Mouse (Mus musculus) intestine, postnatal 0 days (tissue): Measurements from ENCODE around the gene Wnt8b. TPM values are rescaled to one million over a fixed set of nuclear protein-coding genes. Genes with fewer than 3 reads are reported as not detected.

Experiments used
- ATAC-seq: fragments of 200-750 bp; cut with Nextera tagmentation; 2 replicates; pipeline ENCODE4 v1.8.0; 2017; ENCODE audit warnings: mild to moderate bottlenecking, moderate TSS enrichment, moderate library complexity
- H3K27ac ChIP-seq: fragments of 300-500 bp; sonication (generic); 2 replicates; pipeline ENCODE4 v1.5.1; 2014; ENCODE audit warnings: mild to moderate bottlenecking, low read depth, low read length, moderate library complexity
- H3K27me3 ChIP-seq: fragments of 300-500 bp; sonication (generic); replicated peaks from 2 replicates; pipeline ENCODE4 v1.6.1; 2014; ENCODE audit warnings: low read length, mixed read lengths; ENCODE audit not compliant: control insufficient read depth, insufficient read depth
- H3K36me3 ChIP-seq: fragments of 300-500 bp; sonication (generic); 2 replicates; pipeline ENCODE4 v1.6.1; 2014; ENCODE audit warnings: mild to moderate bottlenecking, moderate library complexity; ENCODE audit not compliant: control insufficient read depth, insufficient read depth
- H3K4me1 ChIP-seq: fragments of 300-500 bp; sonication (generic); replicated peaks from 2 replicates; pipeline ENCODE4 v1.6.1; 2014; ENCODE audit warnings: antibody characterized with exemption, low read length, mixed read lengths; ENCODE audit not compliant: control insufficient read depth, insufficient read depth
- H3K4me2 ChIP-seq: fragments of 300-500 bp; sonication (generic); replicated peaks from 2 replicates; pipeline ENCODE4 v1.6.1; 2014; ENCODE audit warnings: low read depth, mild to moderate bottlenecking, moderate library complexity
- H3K4me3 ChIP-seq: fragments of 300-500 bp; sonication (generic); 2 replicates; pipeline ENCODE4 v1.5.1; 2014; ENCODE audit warnings: low read depth, low read length
- H3K9ac ChIP-seq: fragments of 300-500 bp; sonication (generic); 2 replicates; pipeline ENCODE4 v1.6.1; 2014; ENCODE audit warnings: mild to moderate bottlenecking, low read depth, low read length
- H3K9me3 ChIP-seq: fragments of 300-500 bp; sonication (generic); 2 replicates; pipeline ENCODE4 v1.6.1; 2016; ENCODE audit warnings: mixed run types; ENCODE audit not compliant: control insufficient read depth
- CTCF ChIP-seq: sonication (generic); IDR thresholded peaks from 2 replicates; pipeline ENCODE4 v1.5.1; 2016; ENCODE audit warnings: low read depth, mild to moderate bottlenecking, control low read depth, antibody characterized with exemption, moderate library complexity
- WGBS: fragments of 180-500 bp; shearing (Covaris S2); extraction: QIAGEN DNeasy Blood & Tissue Kit; methylation state at CpG from one replicate; pipeline ENCODE4 v1.1.7; 2014; 5-methylcytosine and 5-hydroxymethylcytosine counted together
- polyA plus RNA-seq: library from polyadenylated mRNA; unstranded; fragments of >200 nt; fragmentation: Nextera tagmentation; extraction: Ambion mirVana; gene quantifications from 2 replicates; pipeline ENCODE4 v1.2.1, GENCODE M21; 2015

The Wnt8b gene
- polyA plus RNA-seq, 1 experiment from 2014 or later = not detected

DNA sequence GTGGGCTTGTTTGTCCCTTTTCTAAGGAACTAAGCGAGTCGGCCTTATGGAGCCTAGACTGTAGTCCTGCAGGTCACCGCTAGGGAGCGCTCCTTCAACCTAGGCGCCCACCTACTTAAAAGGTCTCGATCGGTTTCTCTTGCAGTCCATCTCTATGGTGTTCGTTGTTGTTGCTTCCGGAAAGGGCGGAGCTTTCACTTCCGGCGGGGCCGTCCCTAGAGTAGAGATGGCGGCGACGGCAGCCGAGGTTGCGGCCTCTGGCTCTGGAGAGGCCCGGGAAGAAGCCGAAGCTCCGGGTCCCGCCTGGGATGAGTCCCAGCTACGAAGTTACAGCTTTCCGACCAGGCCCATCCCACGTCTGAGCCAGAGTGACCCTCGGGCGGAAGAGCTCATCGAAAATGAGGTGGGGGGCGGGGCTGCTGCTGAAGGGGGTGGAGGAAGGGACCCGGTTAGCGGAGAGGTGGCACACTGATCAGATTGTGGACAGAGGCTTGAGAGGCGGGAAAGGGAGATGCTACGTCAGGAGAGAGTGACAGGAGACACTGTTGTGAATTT is 69.5 kb downstream of the Wnt8b start, which contains the start of gene Hif1an:
Hif1an (plus strand) TSS at position 199 of the 555 bp plus-strand sequence.
- H3K4me3 ChIP-seq = peak within 1 kb of the TSS; percentile 89
- no peaks in the 10 kb centered on the region for H3K9me3 ChIP-seq
- H3K27me3 ChIP-seq = no peaks in the 10 kb centered on the region
- H3K4me2 ChIP-seq = peak within 1 kb of the TSS; percentile 74
- peak within 1 kb of the TSS; percentile 61 for H3K9ac ChIP-seq
- 0 out of 2 replicates have a peak, but pooled peaks cover 9% of the 10 kb centered on the region for H3K4me1 ChIP-seq
- peak; percentile 96 for TF ChIP-seq CTCF
- ATAC-seq = peak; percentile 95
- peaks cover 25% of the 10 kb centered on the region for H3K36me3 ChIP-seq
- under 1% methylated on average over 33 of the region's 33 CpGs for WGBS
- H3K27ac ChIP-seq = no peak within 1 kb of the TSS

Other genes with a start within 250 kb of the Wnt8b start
- 35.6 and 42.1 TPM in 2 replicates for gene Scd2, start 199.8 kb upstream of the Wnt8b start, polyA plus RNA-seq
- 0.04 TPM in 1 of 2 replicates, not detected in the other for gene Scd4, start 160.4 kb upstream of the Wnt8b start, polyA plus RNA-seq
- gene Scd1, start 85.6 kb upstream of the Wnt8b start, polyA plus RNA-seq = 1.5 and 2.6 TPM in 2 replicates
- gene Sec31b, start 52.4 kb downstream of the Wnt8b start, polyA plus RNA-seq = 0.12 and 0.33 TPM in 2 replicates
- gene Gm20538, start 59.4 kb downstream of the Wnt8b start, polyA plus RNA-seq = not detected in 2 replicates
- gene Ndufb8, start 62.0 kb downstream of the Wnt8b start, polyA plus RNA-seq = 681 and 717 TPM in 2 replicates
- gene Hif1an, start 69.4 kb downstream of the Wnt8b start, polyA plus RNA-seq = 15.6 and 17.7 TPM in 2 replicates